In the genomic region with DNA sequence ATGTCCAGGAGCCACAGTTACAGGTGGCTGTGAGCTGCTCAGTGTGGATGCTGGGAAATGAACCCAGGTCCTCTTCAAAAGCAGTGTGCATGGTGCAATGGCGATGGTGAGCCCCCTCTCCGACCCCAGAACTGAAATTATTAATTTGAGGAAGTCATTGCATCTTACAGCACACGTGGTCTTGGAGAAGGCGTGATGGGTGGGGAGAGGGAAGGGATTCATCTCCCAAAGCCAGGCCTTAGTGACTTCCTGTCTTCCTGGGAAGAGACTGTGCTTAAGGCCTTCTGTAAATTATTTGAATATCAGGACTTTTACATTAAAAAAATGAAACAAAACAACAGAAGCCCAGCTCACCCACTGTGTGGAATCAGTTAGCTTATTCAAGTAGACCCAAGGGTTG, we compare ENCODE assay signal across 1 mouse cellular context.
TF ChIP-seq lines count a peak whose summit lies in the region.

No protein-coding gene starts in this region.

TF ChIP-seq in MEL, 35 proteins besides CTCF, POLR2A, EP300 and RAD21:
- TF ChIP-seq USF1 (IDR thresholded peaks at IDR 0.05; ENCODE audit: low read depth, low read length) (peak; percentile 77), BHLHE40 (IDR thresholded peaks at IDR 0.05; ENCODE audit: borderline replicate concordance, low read depth, low read length) (no peak), NELFE (IDR thresholded peaks at IDR 0.05; ENCODE audit: low read depth, low read length) (no peak; the same call in 1 of the 2 replicates), TBP (IDR thresholded peaks at IDR 0.05; ENCODE audit: low read depth, low read length) (no peak), MYC (IDR thresholded peaks at IDR 0.05; ENCODE audit: low read depth, low read length) (0 out of 2 replicates have a peak, but pooled peaks have one; percentile 55), MAZ (IDR thresholded peaks at IDR 0.05; ENCODE audit: low read depth, low read length) (no peak), MAX (IDR thresholded peaks at IDR 0.05; ENCODE audit: low read length) (peak; percentile 87), MXI1 (IDR thresholded peaks at IDR 0.05; ENCODE audit: low read depth, low read length) (peak; percentile 39; the same call in 1 of the 2 replicates), USF2 (IDR thresholded peaks at IDR 0.05; ENCODE audit: borderline replicate concordance in 1 of 2, insufficient read depth in 1 of 2, low read depth in 1 of 2, low read length in 2 of 2) (0 out of 4 replicates have a peak, but pooled peaks of 1 of the 2 experiments have one; percentile 34), HCFC1 (IDR thresholded peaks at IDR 0.05; ENCODE audit: low read depth, low read length) (0 out of 2 replicates have a peak, but pooled peaks have one; percentile 3), RCOR1 (IDR thresholded peaks at IDR 0.05; ENCODE audit: low read depth, low read length) (no peak), ELF1 (IDR thresholded peaks at IDR 0.05; ENCODE audit: low read depth, low read length) (0 out of 2 replicates have a peak, but pooled peaks have one; percentile 29)
